Mouse (Mus musculus) layer of hippocampus, postnatal 14 days (tissue): Measurements from ENCODE around the gene Serpinb5. TPM values are rescaled to one million over a fixed set of nuclear protein-coding genes. Genes with fewer than 3 reads are reported as not detected.

Experiments used
- total RNA-seq, 2 experiments: library from RNA; stranded (reverse); gene quantifications; 2 replicates each; pipeline ENCODE4 v1.2.3; 2021

Serpinb5 gene
- total RNA-seq, 2 experiments from 2014 or later, result not detected

Other genes starting within 250 kb of the Serpinb5 start
- 10 to 100 TPM in 1 of 2 experiments, 1 to 10 TPM in 1; 9.9 to 11.0 TPM for gene Bcl2, start 146.9 kb upstream of the Serpinb5 start, total RNA-seq
- 10 to 100 TPM; 24.7 to 25.8 TPM for gene Kdsr, start 101.4 kb upstream of the Serpinb5 start, total RNA-seq
- gene Vps4b, start 64.4 kb upstream of the Serpinb5 start, total RNA-seq, result 10 to 100 TPM; 49.7 to 52.7 TPM
- gene Serpinb12, start 73.3 kb downstream of the Serpinb5 start, total RNA-seq, result not detected
- gene Serpinb13, start 119.8 kb downstream of the Serpinb5 start, total RNA-seq, result not detected
- not detected for gene Serpinb3a, start 191.1 kb downstream of the Serpinb5 start, total RNA-seq
- not detected for gene Serpinb3d, start 222.3 kb downstream of the Serpinb5 start, total RNA-seq